Mouse (Mus musculus): ENCODE results near the gene Rab1a.

- TF ChIP-seq CTCF (conservative IDR thresholded peaks at IDR 0.05; ENCODE audit: low read length) (no peak), POU5F1 (IDR thresholded peaks at IDR 0.05; ENCODE audit: borderline replicate concordance, low read length) (no peak), NANOG (IDR thresholded peaks at IDR 0.05; ENCODE audit: borderline replicate concordance, low read length) (no peak)
Measured at GRCm38 (mm10) chr11:20254791-20255190, 53.6 kb downstream of the Rab1a start.
